Mouse (Mus musculus) liver, embryonic 12.5 days (tissue): ENCODE data around the gene Mta3. TPM values are rescaled to one million over a fixed set of nuclear protein-coding genes. Genes with fewer than 3 reads are reported as not detected.

Experiments
- ATAC-seq: fragments of 200-750 bp; cut with Nextera tagmentation; 2 replicates; pipeline ENCODE4 v1.8.0; 2017; ENCODE audit warnings: moderate number of reproducible peaks, mild to moderate bottlenecking, moderate library complexity
- H3K27ac ChIP-seq: fragments of 300-500 bp; sonication (generic); 2 replicates; pipeline ENCODE4 v1.5.1; 2016; ENCODE audit warnings: mild to moderate bottlenecking
- H3K27me3 ChIP-seq: fragments of 300-500 bp; sonication (generic); replicated peaks from 2 replicates; pipeline ENCODE4 v1.6.1; 2016; ENCODE audit warnings: mild to moderate bottlenecking, moderate library complexity
- H3K36me3 ChIP-seq: fragments of 300-500 bp; sonication (generic); 2 replicates; pipeline ENCODE4 v1.6.1; 2016; ENCODE audit warnings: mild to moderate bottlenecking, moderate library complexity
- H3K4me1 ChIP-seq: fragments of 300-500 bp; sonication (generic); 2 replicates; pipeline ENCODE4 v1.6.1; 2016
- H3K4me2 ChIP-seq: fragments of 300-500 bp; sonication (generic); 2 replicates; pipeline ENCODE4 v1.6.1; 2016; ENCODE audit warnings: mild to moderate bottlenecking, moderate library complexity
- H3K4me3 ChIP-seq: fragments of 300-500 bp; sonication (generic); 2 replicates; pipeline ENCODE4 v1.5.1; 2016; ENCODE audit warnings: mild to moderate bottlenecking, moderate library complexity
- H3K9ac ChIP-seq: fragments of 300-500 bp; sonication (generic); 2 replicates; pipeline ENCODE4 v1.6.1; 2016; ENCODE audit warnings: mild to moderate bottlenecking, moderate library complexity
- H3K9me3 ChIP-seq: fragments of 300-500 bp; sonication (generic); replicated peaks from 2 replicates; pipeline ENCODE4 v1.6.1; 2016; ENCODE audit warnings: mild to moderate bottlenecking, moderate library complexity
- WGBS: fragments of 180-500 bp; shearing (Covaris S2); methylation state at CpG from one replicate; pipeline ENCODE4 v1.1.7; 2016; ENCODE audit not compliant: insufficient replicate concordance; 5-methylcytosine and 5-hydroxymethylcytosine counted together
- polyA plus RNA-seq: library from polyadenylated mRNA; unstranded; fragments of >200 nt; fragmentation: Nextera tagmentation; extraction: Ambion mirVana; gene quantifications from 2 replicates; pipeline ENCODE4 v1.2.1, GENCODE M21; 2016

Mta3 gene
- polyA plus RNA-seq, 1 experiment from 2014 or later: 60.2 TPM

- H3K36me3 ChIP-seq: peaks cover 65% of the 10 kb centered on the region
- no peak overlapping the region for H3K9ac ChIP-seq
- no peak overlapping the region for H3K4me3 ChIP-seq
- H3K4me1 ChIP-seq: peaks cover 48% of the 10 kb centered on the region
- WGBS: 90% methylated on average over 8 of the region's 8 CpGs
- ATAC-seq: no peak
- H3K27me3 ChIP-seq: no peaks in the 10 kb centered on the region
- H3K27ac ChIP-seq: no peak overlapping the region
- no peak overlapping the region for H3K4me2 ChIP-seq
- no peaks in the 10 kb centered on the region for H3K9me3 ChIP-seq
Observed at GRCm38 (mm10) chr17:83710639-83711038, 4.7 kb downstream of the Mta3 start.

- ATAC-seq: no peak
Observed at GRCm38 (mm10) chr17:83712341-83712740, 6.4 kb downstream of the Mta3 start.

GRCm38 (mm10) chr17:83720449-83720848, 14.5 kb downstream of the Mta3 start:
- no peaks in the 10 kb centered on the region for H3K27me3 ChIP-seq
- H3K36me3 ChIP-seq: peaks cover 85% of the 10 kb centered on the region
- H3K9ac ChIP-seq: no peak overlapping the region
- WGBS: 57% methylated on average over 12 of the region's 12 CpGs
- H3K27ac ChIP-seq: no peak overlapping the region
- peaks cover 38% of the 10 kb centered on the region for H3K4me1 ChIP-seq
- peaks cover 12% of the 10 kb centered on the region for H3K9me3 ChIP-seq
- H3K4me2 ChIP-seq: no peak overlapping the region
- H3K4me3 ChIP-seq: no peak overlapping the region
- 0 out of 2 replicates have a peak, but pooled peaks have one; percentile 10 for ATAC-seq

More at GRCm38 (mm10) chr17:83712341-83712740, 6.4 kb downstream of the Mta3 start:
- Histone ChIP-seq H3K4me3 (no peak overlapping the region), H3K27ac (no peak overlapping the region), H3K36me3 (peaks cover 82% of the 10 kb centered on the region), H3K9me3 (peaks cover 12% of the 10 kb centered on the region), H3K9ac (no peak overlapping the region), H3K4me1 (peaks cover 41% of the 10 kb centered on the region), H3K4me2 (no peak overlapping the region), H3K27me3 (no peaks in the 10 kb centered on the region)
- 92% methylated on average over 9 of the region's 9 CpGs for WGBS

- Histone ChIP-seq H3K4me1 (peaks cover 45% of the 10 kb centered on the region), H3K4me2 (no peak overlapping the region), H3K27me3 (no peaks in the 10 kb centered on the region), H3K27ac (no peak overlapping the region), H3K9me3 (peaks cover 8% of the 10 kb centered on the region), H3K4me3 (no peak overlapping the region), H3K9ac (no peak overlapping the region), H3K36me3 (peaks cover 82% of the 10 kb centered on the region)
- no peak for ATAC-seq
- WGBS: 87% methylated on average over 10 of the region's 10 CpGs
Observed at GRCm38 (mm10) chr17:83721157-83721556, 15.2 kb downstream of the Mta3 start.

- Histone ChIP-seq H3K9ac (no peak overlapping the region), H3K4me1 (peaks cover 52% of the 10 kb centered on the region), H3K36me3 (peaks cover 80% of the 10 kb centered on the region), H3K4me2 (no peak overlapping the region), H3K27ac (0 out of 2 replicates have a peak overlapping the region, but pooled peaks have one; percentile 11), H3K9me3 (no peaks in the 10 kb centered on the region), H3K27me3 (no peaks in the 10 kb centered on the region), H3K4me3 (no peak overlapping the region)
- WGBS: 76% methylated on average over 9 of the region's 9 CpGs
- ATAC-seq: no peak
Observed at GRCm38 (mm10) chr17:83723064-83723463, 17.1 kb downstream of the Mta3 start.

- no peak for ATAC-seq
- Histone ChIP-seq H3K9ac (no peak overlapping the region), H3K9me3 (no peaks in the 10 kb centered on the region), H3K4me3 (no peak overlapping the region), H3K36me3 (peaks cover 55% of the 10 kb centered on the region), H3K27ac (no peak overlapping the region), H3K4me1 (peaks cover 67% of the 10 kb centered on the region), H3K27me3 (no peaks in the 10 kb centered on the region), H3K4me2 (no peak overlapping the region)
- 90% methylated on average over 11 of the region's 11 CpGs for WGBS
Observed at GRCm38 (mm10) chr17:83726496-83726895, 20.5 kb downstream of the Mta3 start.

GRCm38 (mm10) chr17:83727707-83728106, 21.7 kb downstream of the Mta3 start:
- 83% methylated on average over 4 of the region's 4 CpGs for WGBS
- Histone ChIP-seq H3K4me2 (no peak overlapping the region), H3K27ac (no peak overlapping the region), H3K27me3 (no peaks in the 10 kb centered on the region), H3K36me3 (peaks cover 52% of the 10 kb centered on the region), H3K4me1 (peaks cover 76% of the 10 kb centered on the region), H3K9me3 (no peaks in the 10 kb centered on the region), H3K4me3 (no peak overlapping the region), H3K9ac (no peak overlapping the region)
- ATAC-seq: no peak

- no peak overlapping the region for H3K4me2 ChIP-seq
- ATAC-seq: no peak
- no peaks in the 10 kb centered on the region for H3K9me3 ChIP-seq
- H3K36me3 ChIP-seq: peaks cover 42% of the 10 kb centered on the region
- no peak overlapping the region for H3K9ac ChIP-seq
- no peaks in the 10 kb centered on the region for H3K27me3 ChIP-seq
- 92% methylated on average over 9 of the region's 9 CpGs for WGBS
- no peak overlapping the region for H3K4me3 ChIP-seq
- no peak overlapping the region for H3K27ac ChIP-seq
- H3K4me1 ChIP-seq: peaks cover 74% of the 10 kb centered on the region
Observed at GRCm38 (mm10) chr17:83729029-83729428, 23.1 kb downstream of the Mta3 start.

- Histone ChIP-seq H3K36me3 (peaks cover 33% of the 10 kb centered on the region), H3K4me1 (peaks cover 70% of the 10 kb centered on the region), H3K4me3 (no peak overlapping the region), H3K27me3 (no peaks in the 10 kb centered on the region), H3K9me3 (no peaks in the 10 kb centered on the region), H3K4me2 (no peak overlapping the region), H3K9ac (no peak overlapping the region; the same call in 1 of the 2 replicates), H3K27ac (peak overlapping the region; percentile 63)
- ATAC-seq: no peak
- WGBS: 50% methylated on average over 6 of the region's 6 CpGs
Observed at GRCm38 (mm10) chr17:83730123-83730522, 24.2 kb downstream of the Mta3 start.

GRCm38 (mm10) chr17:83732166-83732629, 26.2 kb downstream of the Mta3 start:
- H3K4me2 ChIP-seq: peak overlapping the region; percentile 59
- no peaks in the 10 kb centered on the region for H3K9me3 ChIP-seq
- peak; percentile 69 for ATAC-seq
- peaks cover 20% of the 10 kb centered on the region for H3K36me3 ChIP-seq
- H3K4me1 ChIP-seq: peaks cover 78% of the 10 kb centered on the region
- H3K4me3 ChIP-seq: peak overlapping the region; percentile 37
- WGBS: 9% methylated on average over 10 of the region's 10 CpGs
- H3K27me3 ChIP-seq: no peaks in the 10 kb centered on the region
- peak overlapping the region; percentile 59 for H3K9ac ChIP-seq
- peak overlapping the region; percentile 87 for H3K27ac ChIP-seq

- peak overlapping the region; percentile 87 for H3K27ac ChIP-seq
- 10% methylated on average over 5 of the region's 5 CpGs for WGBS
- H3K4me1 ChIP-seq: peaks cover 80% of the 10 kb centered on the region
- peak overlapping the region; percentile 59 for H3K4me2 ChIP-seq
- no peak for ATAC-seq
- H3K27me3 ChIP-seq: no peaks in the 10 kb centered on the region
- H3K4me3 ChIP-seq: no peak overlapping the region; the same call in 1 of the 2 replicates
- peak overlapping the region; percentile 59; the same call in 1 of the 2 replicates for H3K9ac ChIP-seq
- peaks cover 20% of the 10 kb centered on the region for H3K36me3 ChIP-seq
- H3K9me3 ChIP-seq: no peaks in the 10 kb centered on the region
Observed at GRCm38 (mm10) chr17:83732801-83733200, 26.8 kb downstream of the Mta3 start.

- 25% methylated on average over 9 of the region's 9 CpGs for whole genome bisulfite sequencing
- Histone ChIP-seq H3K27me3 (no peaks in the 10 kb centered on the region), H3K9ac (no peak overlapping the region), H3K27ac (peak overlapping the region; percentile 76), H3K9me3 (no peaks in the 10 kb centered on the region), H3K4me2 (peak overlapping the region; percentile 47), H3K4me3 (0 out of 2 replicates have a peak overlapping the region, but pooled peaks have one; percentile 7), H3K36me3 (peaks cover 48% of the 10 kb centered on the region), H3K4me1 (peaks cover 59% of the 10 kb centered on the region)
- ATAC-seq: peak; percentile 95
Observed at GRCm38 (mm10) chr17:83736701-83737100, 30.7 kb downstream of the Mta3 start.

GRCm38 (mm10) chr17:83737775-83738174, 31.8 kb downstream of the Mta3 start:
- no peaks in the 10 kb centered on the region for H3K9me3 ChIP-seq
- ATAC-seq: peak; percentile 66
- peak overlapping the region; percentile 76 for H3K27ac ChIP-seq
- no peak overlapping the region for H3K4me3 ChIP-seq
- no peaks in the 10 kb centered on the region for H3K27me3 ChIP-seq
- H3K36me3 ChIP-seq: peaks cover 58% of the 10 kb centered on the region
- peak overlapping the region; percentile 47; the same call in 1 of the 2 replicates for H3K4me2 ChIP-seq
- 64% methylated on average over 8 of the region's 8 CpGs for WGBS
- H3K4me1 ChIP-seq: peaks cover 48% of the 10 kb centered on the region
- no peak overlapping the region for H3K9ac ChIP-seq
